Mouse (Mus musculus) spleen, adult 18-20 months (tissue): ENCODE data around the gene Prl2c3.
"Not testable (repeated sequence)": the region's sequence is repeated elsewhere in the genome, so short reads cannot be mapped to it uniquely, and the experiment has no call there.

Experiments
- DNase-seq, 2 experiments: peaks; one replicate each; pipeline ENCODE4 v3.0.0; 2022; ENCODE audit warnings: mixed read lengths in 2 of 2

Gene Prl2c3

DNA sequence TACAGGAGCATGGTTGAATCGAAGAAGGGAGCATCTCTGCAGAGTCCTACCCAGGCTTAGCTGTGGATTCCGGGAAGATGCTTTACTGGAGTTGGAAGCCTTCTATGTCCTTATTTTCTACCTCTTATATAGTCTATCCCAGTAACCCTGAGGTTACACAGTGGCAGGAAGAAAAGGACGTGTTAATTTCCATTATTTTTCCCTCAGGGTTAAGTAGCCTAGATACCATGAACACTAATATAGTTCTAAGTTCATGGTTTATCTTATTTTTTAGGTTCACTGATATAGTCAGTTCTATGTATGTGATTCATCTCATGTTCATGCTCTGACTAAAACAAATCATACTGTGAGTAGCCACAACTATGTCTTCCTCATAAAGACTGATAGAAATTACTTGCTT is at the start of gene Prl2c3:
Gene Prl2c3 (minus strand): TSS at position 101 of the 400 bp plus-strand sequence.
- DNase-seq: not testable (repeated sequence)

DNA sequence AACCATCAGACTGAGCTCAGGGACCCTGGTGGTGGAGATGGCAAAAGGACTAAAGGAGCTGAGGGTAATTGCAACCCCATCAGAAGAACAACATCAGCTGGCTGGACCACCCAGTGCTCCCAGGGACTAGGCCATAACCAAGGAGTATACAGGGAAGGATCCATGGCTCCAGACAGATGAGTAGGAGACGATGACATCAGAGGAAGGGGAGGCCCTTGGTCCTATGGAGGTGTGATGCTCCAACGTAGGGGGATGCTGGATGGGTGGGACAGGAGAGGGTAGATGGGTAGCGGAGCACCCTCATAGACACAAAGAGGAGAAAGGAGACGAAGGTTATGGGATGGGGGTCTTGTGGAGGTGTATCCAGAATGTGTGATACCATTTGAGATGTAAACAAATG is 48.4 kb upstream of the Prl2c3 start:
- not testable (repeated sequence) for DNase-seq

DNA sequence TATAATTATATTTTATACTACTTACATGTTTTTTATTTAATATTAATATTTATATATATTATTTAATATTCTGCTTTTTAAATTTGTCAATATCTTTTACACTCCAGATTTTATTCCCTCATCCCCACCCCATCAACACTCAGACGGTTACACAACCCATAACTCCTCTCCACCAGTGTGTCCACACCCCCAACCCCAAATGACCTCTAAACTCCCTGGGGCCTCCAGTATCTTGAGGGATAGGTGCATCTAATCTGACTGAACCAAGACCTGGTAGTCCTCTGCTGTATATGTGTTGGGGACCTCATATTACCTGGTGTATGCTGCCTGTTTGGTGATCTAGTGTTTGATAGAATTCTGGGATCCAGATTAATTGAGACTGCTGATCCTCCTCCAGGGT is 44.8 kb upstream of the Prl2c3 start:
- not testable (repeated sequence) for DNase-seq

DNA sequence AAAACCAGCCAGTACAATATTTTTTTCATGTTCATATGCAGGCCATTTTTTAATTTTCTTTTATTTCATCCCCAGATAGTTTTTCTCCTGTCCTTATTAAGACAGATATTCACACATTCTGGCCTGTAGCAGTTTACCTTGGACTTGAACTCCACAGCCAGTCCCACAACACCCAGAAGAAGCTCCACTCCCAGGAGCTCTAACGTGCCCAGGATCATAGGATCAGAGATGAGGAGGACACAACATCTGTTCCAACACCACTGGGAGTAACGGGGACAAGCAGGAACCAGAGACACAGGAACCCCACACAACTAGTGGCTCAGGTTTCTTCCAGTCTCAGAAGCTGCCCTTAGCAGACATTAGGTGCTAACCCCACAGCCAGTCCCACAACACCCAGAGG is 37.7 kb upstream of the Prl2c3 start:
- not testable (repeated sequence) for DNase-seq

DNA sequence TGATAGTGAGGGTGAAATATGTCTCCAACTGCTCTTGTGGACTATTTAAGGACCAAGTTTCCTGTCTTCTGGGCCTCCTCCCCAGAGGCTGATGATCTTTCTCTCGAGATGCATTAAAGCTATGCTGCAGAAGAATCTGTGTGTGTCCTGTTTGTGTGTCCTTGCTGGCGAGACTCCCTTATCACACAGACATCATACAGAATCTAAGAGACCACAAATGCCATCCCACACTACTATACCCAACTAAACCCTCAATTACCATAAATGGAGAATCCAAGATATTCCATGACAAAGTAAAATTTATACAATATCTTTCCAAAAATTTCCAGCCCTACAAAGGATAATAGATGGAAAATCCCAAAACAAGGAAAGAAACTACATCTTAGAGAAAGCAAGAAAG is 31.9 kb upstream of the Prl2c3 start:
- no peak for DNase-seq

DNA sequence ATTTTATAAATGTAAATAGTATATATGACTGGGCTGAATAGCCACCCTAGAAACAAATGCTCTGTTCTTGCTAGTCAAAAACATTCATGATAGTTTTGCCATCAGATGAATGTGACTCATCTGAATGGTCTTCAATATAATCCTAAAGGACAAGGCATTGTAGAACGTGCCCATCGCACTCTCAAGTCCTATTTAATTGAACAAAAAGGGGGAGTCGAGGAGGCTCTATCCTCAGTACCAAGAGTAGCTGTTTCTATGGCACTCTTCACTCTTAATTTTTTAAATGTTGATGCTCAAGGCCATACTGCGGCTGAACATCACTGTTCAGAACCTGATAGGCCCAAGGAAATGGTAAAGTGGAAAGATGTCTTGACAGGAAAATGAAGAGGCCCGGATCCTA is 29.2 kb upstream of the Prl2c3 start:
- no peak for DNase-seq

DNA sequence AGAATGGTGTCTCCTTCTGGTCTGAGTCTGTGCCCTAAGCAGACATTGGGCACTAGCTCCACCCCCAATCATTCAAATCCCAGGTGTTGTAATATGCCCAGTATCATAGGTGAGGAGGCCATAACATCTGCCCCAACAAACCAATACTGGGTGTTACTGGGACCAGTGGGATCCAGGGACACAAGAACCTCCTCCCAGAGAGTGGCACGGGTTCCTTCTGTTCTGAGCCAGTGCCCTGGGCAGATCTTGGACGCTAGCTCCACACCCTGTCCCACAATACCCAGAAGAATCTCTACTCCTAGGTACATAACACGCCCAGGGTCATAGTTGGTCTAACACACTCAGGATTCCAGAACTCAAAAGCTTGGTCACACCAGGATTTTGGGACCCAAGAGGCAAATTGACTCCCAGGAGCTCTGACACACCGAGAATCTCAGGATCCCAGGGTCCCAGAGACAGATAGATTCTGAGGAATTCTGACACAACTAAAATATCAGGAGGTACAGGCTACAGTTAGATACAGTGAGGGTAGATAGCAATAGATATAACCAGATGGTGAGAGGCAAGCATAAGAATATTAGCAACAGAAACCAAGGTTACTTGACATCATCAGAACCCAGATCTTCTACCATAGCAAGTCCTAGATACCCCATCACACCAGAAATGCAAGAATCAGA is 24.8 kb upstream of the Prl2c3 start:
- DNase-seq: not testable (repeated sequence)

DNA sequence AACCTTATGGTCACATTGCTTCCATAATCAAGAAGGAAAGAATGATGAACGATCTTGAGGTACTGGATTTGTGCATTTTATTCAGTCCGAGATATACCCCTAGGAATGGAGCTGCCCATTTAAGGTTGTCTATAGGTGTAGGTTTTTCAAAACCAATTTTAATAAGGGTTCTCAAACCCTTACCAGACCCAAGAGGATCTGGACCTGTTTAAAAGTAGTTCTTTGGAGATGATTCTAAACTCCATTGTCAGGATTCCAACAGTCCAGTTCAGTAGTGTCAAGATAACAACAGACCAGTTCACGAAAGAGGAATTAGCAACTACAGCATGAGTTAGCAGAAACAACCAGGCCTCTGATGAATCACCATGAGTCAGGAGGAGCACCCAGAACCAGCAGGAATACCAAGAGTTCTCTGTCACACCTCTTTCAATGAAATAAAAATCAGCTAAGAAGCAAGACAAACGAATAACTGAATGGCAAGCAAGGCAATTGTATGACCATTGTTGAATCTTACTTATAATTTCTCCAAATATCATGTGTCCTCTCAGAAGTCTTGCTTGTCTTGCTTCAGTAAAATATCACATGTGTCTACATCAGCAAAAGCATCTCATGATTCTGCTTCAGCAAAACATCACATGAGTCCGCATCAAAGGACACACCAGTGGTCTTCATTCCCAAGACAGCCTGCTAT is 14.0 kb upstream of the Prl2c3 start:
- not testable (repeated sequence) for DNase-seq

DNA sequence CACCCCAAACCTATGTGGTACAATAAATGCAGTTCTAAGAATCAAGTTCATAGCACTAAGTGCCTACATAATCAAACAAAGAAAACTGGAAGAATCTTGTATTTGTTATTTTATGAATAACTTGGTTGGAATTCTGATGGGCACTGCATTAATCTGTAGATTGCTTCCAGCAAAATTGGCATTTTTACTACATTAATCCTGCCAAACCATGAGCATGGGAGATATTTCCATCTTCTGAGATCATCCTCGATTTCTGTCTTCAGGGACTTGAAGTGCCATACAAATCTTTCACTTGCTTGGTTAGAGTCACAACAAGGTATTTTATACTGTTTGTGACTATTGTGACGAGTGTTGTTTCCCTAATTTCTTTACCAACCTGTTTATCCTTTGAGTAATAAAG is 9.7 kb upstream of the Prl2c3 start:
- DNase-seq: no peak

DNA sequence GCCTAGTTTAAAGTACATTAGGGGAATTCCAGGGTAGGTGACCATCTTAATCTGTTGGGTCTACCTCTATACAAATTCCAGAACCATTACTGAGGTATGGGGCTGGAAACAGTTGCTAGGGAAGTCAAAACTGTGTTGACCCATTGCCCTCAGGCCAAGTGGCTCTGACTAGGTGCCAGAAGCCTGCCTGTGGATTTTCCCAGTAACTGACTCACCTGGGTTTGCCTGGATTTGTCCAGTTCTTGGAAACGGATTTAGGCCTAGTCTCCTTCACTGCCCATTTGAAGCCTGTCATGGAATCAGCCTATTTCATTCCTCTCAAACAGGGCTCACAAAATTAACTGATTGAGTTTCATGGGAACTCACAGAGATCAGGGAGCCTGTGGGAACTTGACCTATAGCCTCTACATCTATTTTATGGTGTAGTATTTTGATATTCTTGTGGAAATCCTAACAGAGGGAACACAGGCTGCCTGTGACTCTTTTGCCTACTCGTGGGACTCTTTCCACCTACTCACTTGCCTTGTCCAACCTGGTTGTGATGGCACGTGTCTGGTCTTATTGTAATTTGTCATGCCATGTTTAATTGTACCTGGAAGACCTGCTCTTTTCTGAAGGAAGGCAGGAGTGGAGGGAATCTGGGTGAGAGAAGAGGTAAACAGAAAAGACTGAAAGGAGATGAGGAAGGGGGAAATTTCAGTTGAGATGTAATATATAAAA is 9.1 kb upstream of the Prl2c3 start:
- DNase-seq: not testable (repeated sequence)

DNA sequence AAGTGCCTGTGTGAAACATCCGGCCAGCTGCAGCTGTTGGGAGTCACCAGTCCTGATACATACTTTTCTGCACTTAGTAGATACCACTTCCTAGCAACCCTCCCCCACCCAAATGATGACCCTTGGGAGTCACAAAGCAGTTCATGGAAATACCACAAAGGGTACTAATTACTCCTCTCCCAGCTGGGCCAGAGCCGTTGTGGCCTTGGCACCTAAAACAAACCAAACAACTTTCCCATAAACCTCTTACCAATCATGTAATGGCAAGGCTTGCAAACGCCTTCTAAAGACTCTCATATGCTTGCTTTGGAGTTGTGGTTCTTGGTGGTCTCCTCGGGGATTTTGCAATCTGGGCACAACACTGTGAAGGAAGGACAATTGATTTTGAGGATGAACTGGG is 6.6 kb upstream of the Prl2c3 start:
- DNase-seq: not testable (repeated sequence)

DNA sequence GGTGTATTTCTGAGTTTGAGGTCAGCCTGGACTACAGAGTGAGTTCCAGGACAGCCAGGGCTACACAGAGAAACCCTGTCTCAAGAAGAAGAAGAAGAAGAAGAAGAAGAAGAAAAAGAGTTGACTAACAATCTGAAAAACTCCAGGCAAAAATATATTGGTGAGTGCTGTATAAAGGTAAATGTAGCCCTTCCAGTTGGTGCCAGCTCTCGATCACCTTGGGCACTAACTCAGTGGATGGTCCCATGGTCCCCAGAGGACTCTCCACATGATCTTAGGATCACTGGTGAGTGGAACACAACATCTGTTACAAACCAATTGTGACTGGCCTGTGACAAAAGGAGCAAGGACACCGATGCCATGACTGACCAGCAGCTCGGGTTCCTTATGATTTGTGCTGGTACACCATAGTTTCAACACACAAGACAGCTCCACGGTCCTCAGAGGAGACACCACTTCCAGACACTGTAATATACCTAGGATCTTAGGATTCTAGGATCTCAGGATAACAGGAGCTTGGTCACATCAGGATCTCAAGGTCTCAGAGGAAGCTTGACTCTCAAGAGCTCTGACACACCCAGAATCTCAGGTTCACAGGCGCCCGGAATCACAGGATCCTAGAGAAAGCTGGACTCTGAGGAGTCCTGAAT is 30.3 kb downstream of the Prl2c3 start:
- DNase-seq: not testable (repeated sequence)
